Mouse (Mus musculus): ENCODE results near the gene Gm4340.
"Not testable (repeated sequence)": the region's sequence is repeated elsewhere in the genome, so short reads cannot be mapped to it uniquely, and the experiment has no call there.

The Gm4340 gene

DNA sequence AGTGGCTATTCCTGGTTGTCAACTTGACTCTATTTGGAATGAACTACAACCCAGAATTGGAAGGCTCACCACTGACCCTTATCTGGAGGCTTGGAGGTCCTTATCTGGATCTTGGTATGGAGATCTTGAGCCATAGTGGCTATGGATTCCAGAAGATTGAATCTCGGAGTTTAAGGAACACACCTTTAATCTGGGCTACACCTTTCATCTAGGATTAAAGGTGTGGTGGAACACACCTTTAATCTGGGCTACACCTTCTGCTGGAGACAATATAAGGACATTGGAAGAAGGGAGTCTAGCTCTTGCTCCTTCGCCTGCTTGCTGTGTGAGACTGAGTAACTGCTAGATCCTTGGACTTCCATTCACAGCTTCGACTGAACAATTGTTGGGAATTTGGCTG, at the start of gene Gm4340:
TSS of gene Gm4340 (plus strand) at position 301 of the 400 bp plus-strand sequence.
- not testable (repeated sequence) for DNase-seq (ENCODE audit: low spot score)

DNA sequence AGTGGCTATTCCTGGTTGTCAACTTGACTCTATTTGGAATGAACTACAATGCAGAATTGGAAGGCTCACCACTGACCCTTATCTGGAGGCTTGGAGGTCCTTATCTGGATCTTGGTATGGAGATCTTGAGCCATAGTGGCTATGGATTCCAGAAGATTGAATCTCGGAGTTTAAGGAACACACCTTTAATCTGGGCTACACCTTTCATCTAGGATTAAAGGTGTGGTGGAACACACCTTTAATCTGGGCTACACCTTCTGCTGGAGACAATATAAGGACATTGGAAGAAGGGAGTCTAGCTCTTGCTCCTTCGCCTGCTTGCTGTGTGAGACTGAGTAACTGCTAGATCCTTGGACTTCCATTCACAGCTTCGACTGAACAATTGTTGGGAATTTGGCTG, 42.6 kb upstream of the Gm4340 start, which contains the start of gene Gm6763:
TSS of gene Gm6763 (plus strand) at position 301 of the 400 bp plus-strand sequence.
- DNase-seq (ENCODE audit: low spot score) = not testable (repeated sequence)

DNA sequence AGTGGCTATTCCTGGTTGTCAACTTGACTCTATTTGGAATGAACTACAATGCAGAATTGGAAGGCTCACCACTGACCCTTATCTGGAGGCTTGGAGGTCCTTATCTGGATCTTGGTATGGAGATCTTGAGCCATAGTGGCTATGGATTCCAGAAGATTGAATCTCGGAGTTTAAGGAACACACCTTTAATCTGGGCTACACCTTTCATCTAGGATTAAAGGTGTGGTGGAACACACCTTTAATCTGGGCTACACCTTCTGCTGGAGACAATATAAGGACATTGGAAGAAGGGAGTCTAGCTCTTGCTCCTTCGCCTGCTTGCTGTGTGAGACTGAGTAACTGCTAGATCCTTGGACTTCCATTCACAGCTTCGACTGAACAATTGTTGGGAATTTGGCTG, 34.1 kb upstream of the Gm4340 start, which contains the start of gene Gm8764:
TSS of gene Gm8764 (plus strand) at position 301 of the 400 bp plus-strand sequence.
- DNase-seq (ENCODE audit: low spot score) = not testable (repeated sequence)

DNA sequence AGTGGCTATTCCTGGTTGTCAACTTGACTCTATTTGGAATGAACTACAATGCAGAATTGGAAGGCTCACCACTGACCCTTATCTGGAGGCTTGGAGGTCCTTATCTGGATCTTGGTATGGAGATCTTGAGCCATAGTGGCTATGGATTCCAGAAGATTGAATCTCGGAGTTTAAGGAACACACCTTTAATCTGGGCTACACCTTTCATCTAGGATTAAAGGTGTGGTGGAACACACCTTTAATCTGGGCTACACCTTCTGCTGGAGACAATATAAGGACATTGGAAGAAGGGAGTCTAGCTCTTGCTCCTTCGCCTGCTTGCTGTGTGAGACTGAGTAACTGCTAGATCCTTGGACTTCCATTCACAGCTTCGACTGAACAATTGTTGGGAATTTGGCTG, 25.6 kb upstream of the Gm4340 start, which contains the start of gene Gm21304:
TSS of gene Gm21304 (plus strand) at position 301 of the 400 bp plus-strand sequence.
- DNase-seq (ENCODE audit: low spot score) = not testable (repeated sequence)

DNA sequence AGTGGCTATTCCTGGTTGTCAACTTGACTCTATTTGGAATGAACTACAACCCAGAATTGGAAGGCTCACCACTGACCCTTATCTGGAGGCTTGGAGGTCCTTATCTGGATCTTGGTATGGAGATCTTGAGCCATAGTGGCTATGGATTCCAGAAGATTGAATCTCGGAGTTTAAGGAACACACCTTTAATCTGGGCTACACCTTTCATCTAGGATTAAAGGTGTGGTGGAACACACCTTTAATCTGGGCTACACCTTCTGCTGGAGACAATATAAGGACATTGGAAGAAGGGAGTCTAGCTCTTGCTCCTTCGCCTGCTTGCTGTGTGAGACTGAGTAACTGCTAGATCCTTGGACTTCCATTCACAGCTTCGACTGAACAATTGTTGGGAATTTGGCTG, 17.1 kb upstream of the Gm4340 start, which contains the start of gene Gm21312:
TSS of gene Gm21312 (plus strand) at position 301 of the 400 bp plus-strand sequence.
- not testable (repeated sequence) for DNase-seq (ENCODE audit: low spot score)

DNA sequence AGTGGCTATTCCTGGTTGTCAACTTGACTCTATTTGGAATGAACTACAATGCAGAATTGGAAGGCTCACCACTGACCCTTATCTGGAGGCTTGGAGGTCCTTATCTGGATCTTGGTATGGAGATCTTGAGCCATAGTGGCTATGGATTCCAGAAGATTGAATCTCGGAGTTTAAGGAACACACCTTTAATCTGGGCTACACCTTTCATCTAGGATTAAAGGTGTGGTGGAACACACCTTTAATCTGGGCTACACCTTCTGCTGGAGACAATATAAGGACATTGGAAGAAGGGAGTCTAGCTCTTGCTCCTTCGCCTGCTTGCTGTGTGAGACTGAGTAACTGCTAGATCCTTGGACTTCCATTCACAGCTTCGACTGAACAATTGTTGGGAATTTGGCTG, 8.6 kb upstream of the Gm4340 start, which contains the start of gene Gm20765:
TSS of gene Gm20765 (plus strand) at position 301 of the 400 bp plus-strand sequence.
- DNase-seq (ENCODE audit: low spot score) = not testable (repeated sequence)

DNA sequence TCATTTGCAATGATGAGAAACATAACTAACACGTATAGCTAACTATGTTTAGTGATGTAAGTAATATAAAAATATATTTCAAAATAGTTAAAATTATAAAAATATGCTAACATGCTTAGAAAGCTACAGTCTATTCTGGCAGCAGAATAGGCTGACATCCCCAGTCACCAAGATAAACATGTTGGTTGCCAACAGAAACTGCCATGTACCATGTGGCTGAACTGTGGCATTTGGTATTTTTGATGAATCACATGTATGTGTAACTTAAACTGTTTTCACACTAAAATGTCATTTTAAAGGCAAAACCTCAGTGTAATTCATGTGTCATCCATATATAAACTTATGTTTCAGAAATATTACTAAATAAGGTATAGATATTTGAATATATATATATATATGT, 15.8 kb downstream of the Gm4340 start:
- DNase-seq (ENCODE audit: low spot score) = no peak

DNA sequence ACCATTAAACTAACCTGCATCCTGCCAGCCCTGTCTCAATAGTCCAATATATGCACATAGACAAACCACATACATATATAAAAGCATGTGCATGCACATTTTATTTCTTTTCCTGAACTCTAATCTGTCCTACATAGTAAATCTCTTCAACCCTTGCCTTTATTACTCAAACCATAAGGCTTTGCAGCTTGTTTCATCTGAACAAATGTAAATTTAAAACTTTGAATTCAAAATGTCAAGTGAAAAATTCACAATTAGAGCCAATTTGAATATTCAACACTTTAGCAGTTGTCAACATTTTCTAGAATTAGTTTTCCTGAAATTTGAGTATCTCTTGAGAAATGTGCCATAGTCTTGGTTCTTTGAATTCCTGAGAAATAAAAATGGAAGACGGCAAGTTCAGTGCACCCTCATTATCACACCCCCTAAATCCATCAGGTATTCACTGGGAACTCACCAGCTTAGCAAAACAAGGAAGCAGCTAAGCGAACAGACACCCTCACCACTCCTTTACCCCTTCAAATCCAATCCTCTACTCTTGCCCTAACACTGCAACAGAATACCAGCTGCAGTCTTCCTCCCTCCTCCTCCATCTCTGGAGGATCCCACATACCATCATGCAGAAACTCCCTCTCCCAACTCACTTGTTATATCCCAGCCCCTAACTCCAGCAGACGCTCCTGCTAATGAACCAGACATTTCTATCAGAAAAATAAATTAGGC, 16.6 kb downstream of the Gm4340 start:
- DNase-seq (ENCODE audit: low spot score) = no peak

DNA sequence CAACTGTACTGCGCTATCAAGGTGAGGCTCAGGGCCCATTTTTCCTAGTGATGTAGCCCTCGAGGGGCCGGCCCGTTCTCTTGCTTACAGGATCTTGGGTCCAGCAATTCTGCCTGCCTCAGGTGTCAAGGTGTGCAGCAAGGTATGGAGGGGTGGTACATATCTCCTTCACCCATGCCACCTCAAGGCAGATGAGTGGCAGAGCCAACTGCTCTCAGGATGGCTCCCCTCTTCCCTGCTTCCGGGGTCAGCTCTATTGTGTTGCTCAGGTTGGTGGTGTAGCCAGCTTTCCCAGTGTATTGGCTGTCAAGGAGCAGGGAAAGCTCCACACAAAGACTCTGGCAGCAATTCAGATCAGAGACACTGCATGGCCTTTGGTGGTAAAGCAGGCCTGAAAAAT, 20.7 kb downstream of the Gm4340 start:
- DNase-seq (ENCODE audit: low spot score) = no peak

DNA sequence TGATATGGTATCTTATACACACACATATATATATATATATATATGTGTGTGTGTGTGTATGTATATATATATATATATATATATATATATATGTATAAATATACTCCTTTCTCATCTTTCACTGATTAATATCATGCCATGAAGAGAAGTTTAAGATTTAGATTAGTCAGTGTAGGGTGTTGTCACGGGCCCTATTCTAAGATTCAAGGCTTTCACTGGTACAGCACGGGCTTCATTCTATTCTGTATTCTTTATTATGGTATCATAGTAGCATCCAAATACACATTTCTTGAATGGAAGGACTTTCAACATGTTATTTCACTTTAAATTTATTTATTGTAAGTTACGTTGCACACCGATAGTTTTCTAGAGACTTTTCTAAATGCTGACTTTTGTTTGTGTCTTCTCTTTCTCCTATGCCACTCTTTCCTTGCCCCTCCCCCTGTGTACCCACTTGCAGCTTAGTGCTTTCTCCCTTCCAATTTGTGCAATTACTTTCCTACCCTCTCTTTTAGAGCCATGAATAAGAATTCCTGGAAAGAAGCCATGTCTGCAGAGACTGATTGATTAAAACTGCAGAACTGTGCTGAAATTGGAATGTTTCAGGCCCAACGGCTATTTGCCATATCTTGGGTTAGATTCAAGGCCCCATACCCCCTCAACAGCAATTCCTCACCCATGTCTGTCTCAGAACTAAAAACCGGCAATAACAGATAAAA, 26.6 kb downstream of the Gm4340 start:
- DNase-seq (ENCODE audit: low spot score) = no peak
